In the genomic region with DNA sequence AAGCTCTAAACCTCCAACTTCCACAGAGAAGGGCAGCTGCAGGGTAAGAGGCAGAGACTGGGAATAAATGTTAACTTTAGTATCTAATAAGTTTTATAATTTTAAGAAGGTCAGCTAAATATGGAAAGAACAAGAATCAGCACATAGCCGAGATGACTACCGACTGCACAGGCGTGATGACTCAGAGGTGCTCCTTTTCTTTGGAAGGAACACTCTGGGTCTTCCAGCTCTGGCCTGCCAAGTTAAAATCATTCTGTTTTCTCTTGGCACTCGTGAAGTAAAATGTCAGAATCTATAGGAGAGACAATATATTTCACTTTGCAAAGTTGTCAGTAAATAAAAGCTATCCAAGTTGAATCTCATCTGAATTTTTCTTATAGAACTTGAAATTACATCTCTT, we compare ENCODE assay signal across 9 mouse cellular contexts.
"Had no signal": no experiment of that assay in that cellular context is flagged by ENCODE, and none has a peak within 500 bp of the region (broad histone marks: within the 10 kb centered on the region; RNA-seq: fewer than 3 reads in every experiment).

No protein-coding gene starts in this region.

- DNase-seq: liver, embryonic 13.5 days; liver, postnatal 0 days; lung, embryonic 14.5 days; lung, postnatal 10 days; lung, postnatal 4 days; midbrain, embryonic 14.5 days; thymus, adult 2 months; thymus, postnatal 25 days; thymus, postnatal 4 days had no signal
